Mouse (Mus musculus) megakaryocyte, embryonic 14.5 days (primary cell): Measurements from ENCODE around the gene Phf21b. TPM values are rescaled to one million over a fixed set of nuclear protein-coding genes. Genes with fewer than 3 reads are reported as not detected.

ENCODE experiments used
- H3K27me3 ChIP-seq: replicated peaks from 2 replicates; pipeline ENCODE3; 2012; ENCODE audit warnings: inconsistent platforms
- H3K36me3 ChIP-seq: replicated peaks from 2 replicates; pipeline ENCODE3; 2012; ENCODE audit warnings: low read length, inconsistent platforms, mixed read lengths
- H3K4me1 ChIP-seq: 2 replicates; pipeline ENCODE4 v1.6.1; 2012; ENCODE audit warnings: inconsistent platforms
- H3K4me3 ChIP-seq: replicated peaks from 2 replicates; pipeline ENCODE3; 2012; ENCODE audit warnings: moderate library complexity, mild to moderate bottlenecking, inconsistent platforms
- H3K9me3 ChIP-seq: 2 replicates; pipeline ENCODE4 v1.6.1; 2012; ENCODE audit warnings: inconsistent platforms
- FLI1 ChIP-seq: IDR thresholded peaks from 2 replicates; pipeline ENCODE4 v1.6.1; 2012; ENCODE audit warnings: low read length, inconsistent platforms, mixed read lengths
- GATA1 ChIP-seq: IDR thresholded peaks from 3 replicates; pipeline ENCODE4 v1.6.1; 2012; ENCODE audit warnings: mixed read lengths, low read length, inconsistent platforms, borderline replicate concordance
- polyA plus RNA-seq: library from polyadenylated mRNA; stranded (reverse); fragments of >175 nt; gene quantifications from 2 replicates; pipeline ENCODE4 v1.2.3, GENCODE M21; 2012; ENCODE audit warnings: low replicate concordance; ENCODE audit not compliant: insufficient read depth

The Phf21b gene
- polyA plus RNA-seq, 1 experiment = 1.2 TPM

DNA sequence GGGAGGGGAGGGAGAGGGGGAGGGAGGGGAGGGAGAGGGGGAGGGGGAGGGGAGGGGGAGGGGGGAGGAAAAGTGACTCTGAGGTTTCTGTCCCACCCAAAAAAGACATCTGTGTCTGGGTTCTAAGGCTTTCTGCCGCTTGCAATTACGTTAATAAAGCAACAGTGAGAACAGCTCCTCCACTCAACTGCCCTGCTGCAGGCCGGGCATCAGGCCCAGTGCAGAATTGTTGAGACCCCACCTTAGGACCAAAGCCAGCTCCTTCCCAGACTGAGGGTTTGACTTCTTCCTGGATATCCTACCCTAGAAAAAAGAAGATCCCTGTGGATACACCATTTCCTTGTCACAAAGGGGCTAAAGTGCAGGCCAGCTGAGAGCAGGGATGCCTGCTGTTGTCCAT lies 9.6 kb downstream of the Phf21b start:
- H3K9me3 ChIP-seq = no peaks in the 10 kb centered on the region
- peaks cover 6% of the 10 kb centered on the region; the same call in 1 of the 2 replicates for H3K4me1 ChIP-seq
- no peaks in the 10 kb centered on the region for H3K36me3 ChIP-seq
- no peak overlapping the region for H3K4me3 ChIP-seq
- no peak for TF ChIP-seq GATA1
- no peak for TF ChIP-seq FLI1
- H3K27me3 ChIP-seq = peaks cover 67% of the 10 kb centered on the region

- Histone ChIP-seq H3K27me3 (peaks cover 57% of the 10 kb centered on the region), H3K36me3 (no peaks in the 10 kb centered on the region), H3K9me3 (no peaks in the 10 kb centered on the region), H3K4me3 (no peak overlapping the region), H3K4me1 (peaks cover 6% of the 10 kb centered on the region; the same call in 1 of the 2 replicates)
- TF ChIP-seq GATA1 = no peak
- TF ChIP-seq FLI1 = no peak
These were observed 11.0 kb downstream of the Phf21b start for GRCm38 (mm10) chr15:84844831-84845230.

- no peaks in the 10 kb centered on the region for H3K36me3 ChIP-seq
- H3K4me3 ChIP-seq = no peak overlapping the region
- H3K9me3 ChIP-seq = no peaks in the 10 kb centered on the region
- peaks cover 6% of the 10 kb centered on the region; the same call in 1 of the 2 replicates for H3K4me1 ChIP-seq
- TF ChIP-seq FLI1 (no peak), GATA1 (no peak)
- peaks cover 46% of the 10 kb centered on the region for H3K27me3 ChIP-seq
These were observed 12.8 kb downstream of the Phf21b start for GRCm38 (mm10) chr15:84843034-84843433.

- TF ChIP-seq FLI1 (no peak), GATA1 (no peak)
These were observed 13.7 kb downstream of the Phf21b start for GRCm38 (mm10) chr15:84841925-84842821.

GRCm38 (mm10) chr15:84840560-84840959 lies 15.3 kb downstream of the Phf21b start:
- no peak for TF ChIP-seq FLI1
- TF ChIP-seq GATA1 = no peak
- peaks cover 6% of the 10 kb centered on the region; the same call in 1 of the 2 replicates for H3K4me1 ChIP-seq
- no peaks in the 10 kb centered on the region for H3K9me3 ChIP-seq
- no peaks in the 10 kb centered on the region for H3K36me3 ChIP-seq
- H3K27me3 ChIP-seq = peaks cover 36% of the 10 kb centered on the region
- no peak overlapping the region for H3K4me3 ChIP-seq

More at GRCm38 (mm10) chr15:84841925-84842821, 13.7 kb downstream of the Phf21b start:
- Histone ChIP-seq H3K9me3 (no peaks in the 10 kb centered on the region), H3K36me3 (no peaks in the 10 kb centered on the region), H3K4me1 (peaks cover 6% of the 10 kb centered on the region; the same call in 1 of the 2 replicates), H3K27me3 (peaks cover 44% of the 10 kb centered on the region), H3K4me3 (no peak overlapping the region)

- Histone ChIP-seq H3K27me3 (peaks cover 29% of the 10 kb centered on the region), H3K4me1 (peaks cover under 1% of the 10 kb centered on the region; the same call in 1 of the 2 replicates), H3K36me3 (no peaks in the 10 kb centered on the region), H3K9me3 (no peaks in the 10 kb centered on the region), H3K4me3 (no peak overlapping the region)
- TF ChIP-seq GATA1 (no peak), FLI1 (no peak)
These were observed 16.3 kb downstream of the Phf21b start for GRCm38 (mm10) chr15:84839521-84839920.

GRCm38 (mm10) chr15:84837896-84838295 lies 18.0 kb downstream of the Phf21b start:
- no peak overlapping the region for H3K4me3 ChIP-seq
- no peak for TF ChIP-seq FLI1
- no peak for TF ChIP-seq GATA1

DNA sequence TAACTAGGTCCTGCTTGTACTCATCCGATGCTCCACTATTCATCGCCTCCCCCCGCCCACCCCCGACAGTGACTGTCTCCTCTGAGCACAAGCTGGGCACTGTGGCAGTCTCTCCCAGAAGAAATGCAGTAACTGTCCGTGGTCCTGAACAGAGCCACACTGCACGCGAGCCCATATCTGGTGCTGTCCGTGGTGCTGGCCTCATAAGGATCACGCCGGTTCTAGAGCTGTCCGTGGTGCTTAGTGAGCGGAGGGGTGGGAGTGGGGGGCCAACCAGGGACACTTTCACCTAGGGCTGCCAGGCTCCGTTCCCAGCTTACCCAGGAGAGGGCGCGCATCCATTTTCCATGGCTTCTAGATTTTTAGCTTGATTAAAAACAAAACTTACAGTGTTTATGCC lies 26.4 kb downstream of the Phf21b start:
- 0 out of 3 replicates have a peak, but pooled peaks have one; percentile 42 for TF ChIP-seq GATA1
- no peak for TF ChIP-seq FLI1

More at GRCm38 (mm10) chr15:84837896-84838295, 18.0 kb downstream of the Phf21b start:
- H3K9me3 ChIP-seq = no peaks in the 10 kb centered on the region
- peaks cover 18% of the 10 kb centered on the region for H3K27me3 ChIP-seq
- H3K4me1 ChIP-seq = no peaks in the 10 kb centered on the region
- no peaks in the 10 kb centered on the region for H3K36me3 ChIP-seq

DNA sequence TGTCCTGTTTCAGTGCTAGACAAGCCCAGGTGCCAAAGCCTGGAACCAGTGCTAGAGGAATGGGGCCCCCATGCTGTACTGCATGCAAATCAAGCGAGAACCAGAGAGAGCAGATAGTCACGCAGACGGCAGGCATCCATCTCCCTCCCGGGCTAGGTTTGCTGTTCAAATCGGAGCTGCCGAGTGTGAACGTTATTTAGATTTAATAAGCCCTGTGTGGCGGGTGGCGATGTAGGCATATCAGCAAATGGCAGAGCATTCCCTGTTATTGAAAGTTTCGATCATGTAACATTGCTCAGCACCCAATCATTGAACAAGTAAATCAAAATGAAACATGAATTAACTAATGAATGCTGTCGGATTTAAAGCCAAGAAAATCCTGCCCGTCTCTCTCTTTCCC lies 27.2 kb downstream of the Phf21b start:
- no peak overlapping the region for H3K4me3 ChIP-seq
- H3K4me1 ChIP-seq = no peaks in the 10 kb centered on the region
- H3K36me3 ChIP-seq = no peaks in the 10 kb centered on the region
- peaks cover 17% of the 10 kb centered on the region for H3K9me3 ChIP-seq
- TF ChIP-seq GATA1 = no peak
- no peak for TF ChIP-seq FLI1
- no peaks in the 10 kb centered on the region for H3K27me3 ChIP-seq

More for the DNA sequence above, 26.4 kb downstream of the Phf21b start:
- no peaks in the 10 kb centered on the region for H3K36me3 ChIP-seq
- H3K4me3 ChIP-seq = no peak overlapping the region
- peaks cover 12% of the 10 kb centered on the region for H3K9me3 ChIP-seq
- no peaks in the 10 kb centered on the region for H3K4me1 ChIP-seq
- no peaks in the 10 kb centered on the region for H3K27me3 ChIP-seq

GRCm38 (mm10) chr15:84823086-84823485 lies 32.8 kb downstream of the Phf21b start:
- H3K4me3 ChIP-seq = no peak overlapping the region
- H3K27me3 ChIP-seq = peaks cover 2% of the 10 kb centered on the region
- H3K4me1 ChIP-seq = no peaks in the 10 kb centered on the region
- TF ChIP-seq GATA1 (no peak), FLI1 (no peak)
- no peaks in the 10 kb centered on the region for H3K36me3 ChIP-seq
- H3K9me3 ChIP-seq = peaks cover 22% of the 10 kb centered on the region
